Mouse (Mus musculus) megakaryocyte, embryonic 14.5 days (primary cell): ENCODE measurements around the gene Slc6a20a.

ENCODE experiments used
- FLI1 ChIP-seq: IDR thresholded peaks from 2 replicates; pipeline ENCODE4 v1.6.1; 2012; ENCODE audit warnings: low read length, inconsistent platforms, mixed read lengths
- GATA1 ChIP-seq: IDR thresholded peaks from 3 replicates; pipeline ENCODE4 v1.6.1; 2012; ENCODE audit warnings: mixed read lengths, low read length, inconsistent platforms, borderline replicate concordance

DNA sequence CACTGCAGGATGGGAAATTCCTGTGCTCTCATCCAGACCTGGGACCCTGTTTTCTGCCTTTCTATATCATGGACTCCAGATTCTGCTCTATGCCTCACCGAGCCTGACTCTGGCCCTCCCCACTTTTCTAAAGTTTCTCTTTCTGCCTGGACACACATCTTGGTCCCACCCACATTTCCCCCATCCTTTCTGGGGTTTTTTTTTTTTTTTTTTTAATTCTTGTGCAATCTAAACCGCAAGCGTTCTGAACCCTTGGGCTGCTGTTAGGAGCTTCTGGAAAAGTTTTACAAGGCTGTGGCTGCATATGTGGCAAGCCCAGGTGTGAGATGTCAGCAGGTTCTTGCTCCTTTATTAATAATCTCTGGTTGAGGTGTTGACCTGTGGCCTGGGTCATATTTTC, 5.0 kb upstream of the Slc6a20a start:
- TF ChIP-seq GATA1 (no peak), FLI1 (no peak)
